ENCODE assay signal across 18 mouse cellular contexts in genomic region chr14:75836579-75836978, GRCm38 (mm10). TPM values are rescaled to one million over a fixed set of nuclear protein-coding genes. Genes with fewer than 3 reads are reported as not detected.
DNase-seq lines count a peak whose midpoint lies in the region; ATAC-seq and TF ChIP-seq lines count a peak whose summit lies in the region.
"Had no signal": no experiment of that assay in that cellular context is flagged by ENCODE, and none has a peak within 500 bp of the region (broad histone marks: within the 10 kb centered on the region; RNA-seq: fewer than 3 reads in every experiment).

No protein-coding gene starts in this region.

- no peak for DNase-seq in heart, postnatal 14 days
- DNase-seq in lung, embryonic 14.5 days = no peak
- no peak for DNase-seq in lung, postnatal 25 days (ENCODE audit: low spot score)
- no peak for DNase-seq in gastrocnemius, postnatal 14 days
- DNase-seq: adrenal gland, postnatal 25 days; B cell, adult 2 months; cerebellum, postnatal 36 days; left cerebral cortex, postnatal 4 days; thymus, postnatal 14 days had no signal

- H3K27me3 ChIP-seq in heart, embryonic 11.5 days (ENCODE audit: control insufficient read depth, insufficient read depth, low read length) = no peaks in the 10 kb centered on the region
- H3K27me3 ChIP-seq in lung, embryonic 14.5 days (ENCODE audit: insufficient read depth, low read length) = no peaks in the 10 kb centered on the region
- H3K27me3 ChIP-seq in intestine, postnatal 0 days (replicated peaks; ENCODE audit: control insufficient read depth, insufficient read depth, low read length) = no peaks in the 10 kb centered on the region
- no peaks in the 10 kb centered on the region for H3K27me3 ChIP-seq in stomach, embryonic 16.5 days (ENCODE audit: control insufficient read depth, insufficient read depth, low read length)
- H3K27me3 ChIP-seq in midbrain, embryonic 15.5 days (replicated peaks) = no peaks in the 10 kb centered on the region
- H3K27me3 ChIP-seq: embryonic facial prominence, embryonic 12.5 days; forebrain, embryonic 12.5 days; lung, embryonic 15.5 days had no signal

- TF ChIP-seq CTCF in lung, embryonic 14.5 days (IDR thresholded peaks at IDR 0.05; ENCODE audit: low read depth) = no peak
- no peak for TF ChIP-seq CTCF in intestine, postnatal 0 days (IDR thresholded peaks at IDR 0.05; ENCODE audit: low read depth)

- WGBS in heart, embryonic 11.5 days (ENCODE audit: insufficient replicate concordance) = 94% methylated on average over 3 of the region's 3 CpGs
- WGBS in lung, embryonic 14.5 days = 86% methylated on average over 3 of the region's 3 CpGs
- 79% methylated on average over 3 of the region's 3 CpGs for WGBS in intestine, postnatal 0 days
- WGBS in stomach, embryonic 16.5 days = 80% methylated on average over 3 of the region's 3 CpGs
- WGBS in midbrain, embryonic 15.5 days = 97% methylated on average over 3 of the region's 3 CpGs

- intact Hi-C loops in heart, postnatal 14 days (cut with DNase I) = no loop called here
- intact Hi-C loops in gastrocnemius, postnatal 14 days (cut with DNase I; ENCODE audit: low total_unique reads) = no loop called here

- ATAC-seq in heart, embryonic 11.5 days (replicated peaks; ENCODE audit: insufficient number of reproducible peaks, low FRiP score, low TSS enrichment) = no peak
- no peak for ATAC-seq in lung, embryonic 14.5 days (ENCODE audit: insufficient read depth)
- no peak for ATAC-seq in intestine, postnatal 0 days
- no peak for ATAC-seq in stomach, embryonic 16.5 days (ENCODE audit: insufficient read depth, low FRiP score)
- no peak for ATAC-seq in midbrain, embryonic 15.5 days (replicated peaks)
- ATAC-seq: hindbrain, postnatal 0 days had no signal

- no peaks in the 10 kb centered on the region for H3K9me3 ChIP-seq in heart, embryonic 11.5 days (replicated peaks; ENCODE audit: control insufficient read depth, low read length)
- no peaks in the 10 kb centered on the region for H3K9me3 ChIP-seq in lung, embryonic 14.5 days (ENCODE audit: low read depth, low read length)
- H3K9me3 ChIP-seq in intestine, postnatal 0 days (ENCODE audit: control insufficient read depth) = no peaks in the 10 kb centered on the region
- H3K9me3 ChIP-seq in stomach, embryonic 16.5 days (replicated peaks; ENCODE audit: control insufficient read depth, low read length) = no peaks in the 10 kb centered on the region
- H3K9me3 ChIP-seq in midbrain, embryonic 15.5 days = no peaks in the 10 kb centered on the region
- H3K9me3 ChIP-seq: embryonic facial prominence, embryonic 12.5 days; forebrain, embryonic 12.5 days; lung, embryonic 15.5 days had no signal

- peak overlapping the region; percentile 91 for H3K27ac ChIP-seq in heart, embryonic 11.5 days (ENCODE audit: low read depth, low read length)
- H3K27ac ChIP-seq in lung, embryonic 14.5 days (ENCODE audit: low read depth) = 0 out of 2 replicates have a peak overlapping the region, but pooled peaks have one; percentile 4
- H3K27ac ChIP-seq in intestine, postnatal 0 days (ENCODE audit: low read depth, low read length) = peak overlapping the region; percentile 71; the same call in 1 of the 2 replicates
- peak overlapping the region; percentile 48; the same call in 1 of the 2 replicates for H3K27ac ChIP-seq in stomach, embryonic 16.5 days (ENCODE audit: low read length)
- no peak overlapping the region for H3K27ac ChIP-seq in midbrain, embryonic 15.5 days
- H3K27ac ChIP-seq: embryonic facial prominence, embryonic 12.5 days; forebrain, embryonic 12.5 days; hindbrain, postnatal 0 days; kidney, postnatal 0 days had no signal

- H3K4me3 ChIP-seq in heart, embryonic 11.5 days (ENCODE audit: low read depth, low read length) = no peak overlapping the region
- H3K4me3 ChIP-seq in lung, embryonic 14.5 days (ENCODE audit: low read depth, low read length) = no peak overlapping the region
- H3K4me3 ChIP-seq in intestine, postnatal 0 days (ENCODE audit: low read depth, low read length) = no peak overlapping the region
- no peak overlapping the region for H3K4me3 ChIP-seq in stomach, embryonic 16.5 days (replicated peaks; ENCODE audit: low read length)
- H3K4me3 ChIP-seq in midbrain, embryonic 15.5 days = no peak overlapping the region
- H3K4me3 ChIP-seq: embryonic facial prominence, embryonic 12.5 days; forebrain, embryonic 12.5 days; lung, embryonic 15.5 days had no signal

- no peaks in the 10 kb centered on the region for H3K36me3 ChIP-seq in heart, embryonic 11.5 days (ENCODE audit: control insufficient read depth, insufficient read depth, low read length)
- no peaks in the 10 kb centered on the region for H3K36me3 ChIP-seq in lung, embryonic 14.5 days (ENCODE audit: insufficient read depth)
- H3K36me3 ChIP-seq in intestine, postnatal 0 days (ENCODE audit: control insufficient read depth, insufficient read depth) = no peaks in the 10 kb centered on the region
- no peaks in the 10 kb centered on the region for H3K36me3 ChIP-seq in stomach, embryonic 16.5 days (ENCODE audit: control insufficient read depth, insufficient read depth, low read length)
- no peaks in the 10 kb centered on the region for H3K36me3 ChIP-seq in midbrain, embryonic 15.5 days (replicated peaks)
- H3K36me3 ChIP-seq: embryonic facial prominence, embryonic 12.5 days; forebrain, embryonic 12.5 days; lung, embryonic 15.5 days had no signal

- H3K9ac ChIP-seq in heart, embryonic 11.5 days (ENCODE audit: low read depth, low read length) = no peak overlapping the region
- no peak overlapping the region for H3K9ac ChIP-seq in lung, embryonic 14.5 days
- no peak overlapping the region for H3K9ac ChIP-seq in intestine, postnatal 0 days (ENCODE audit: low read depth, low read length)
- no peak overlapping the region for H3K9ac ChIP-seq in stomach, embryonic 16.5 days (ENCODE audit: low read length)
- no peak overlapping the region for H3K9ac ChIP-seq in midbrain, embryonic 15.5 days
- H3K9ac ChIP-seq: embryonic facial prominence, embryonic 12.5 days; forebrain, embryonic 12.5 days; lung, embryonic 15.5 days had no signal

- no peak overlapping the region for H3K4me2 ChIP-seq in heart, embryonic 11.5 days
- H3K4me2 ChIP-seq in lung, embryonic 14.5 days = no peak overlapping the region
- no peak overlapping the region for H3K4me2 ChIP-seq in intestine, postnatal 0 days (replicated peaks; ENCODE audit: low read depth)
- no peak overlapping the region for H3K4me2 ChIP-seq in stomach, embryonic 16.5 days (ENCODE audit: low read depth, low read length)
- H3K4me2 ChIP-seq in midbrain, embryonic 15.5 days = no peak overlapping the region
- H3K4me2 ChIP-seq: embryonic facial prominence, embryonic 12.5 days; forebrain, embryonic 12.5 days; lung, embryonic 15.5 days had no signal

- peaks cover 30% of the 10 kb centered on the region for H3K4me1 ChIP-seq in heart, embryonic 11.5 days (ENCODE audit: control insufficient read depth, insufficient read depth, low read length)
- peaks cover 19% of the 10 kb centered on the region; the same call in 1 of the 2 replicates for H3K4me1 ChIP-seq in lung, embryonic 14.5 days (ENCODE audit: insufficient read depth)
- peaks cover 5% of the 10 kb centered on the region; the same call in 1 of the 2 replicates for H3K4me1 ChIP-seq in intestine, postnatal 0 days (replicated peaks; ENCODE audit: control insufficient read depth, insufficient read depth, low read length)
- H3K4me1 ChIP-seq in stomach, embryonic 16.5 days (ENCODE audit: control insufficient read depth, insufficient read depth, low read length) = peaks cover 22% of the 10 kb centered on the region; the same call in 1 of the 2 replicates
- H3K4me1 ChIP-seq in midbrain, embryonic 15.5 days = peaks cover 23% of the 10 kb centered on the region

RNA-seq across cellular contexts. Expression of gene Tpt1, which starts 8.3 kb away (rescaled TPM):
- 1,014 and 1,054 TPM in 2 replicates for polyA plus RNA-seq in heart, embryonic 11.5 days (2014; fragmentation: Nextera tagmentation; extraction: Ambion mirVana)
- total RNA-seq in heart, postnatal 14 days (2021) = 1,000 to 10,000 TPM; 2,748 to 2,964 TPM
- 1,140 and 1,218 TPM in 2 replicates for polyA plus RNA-seq in lung, embryonic 14.5 days (2014; fragmentation: Nextera tagmentation; extraction: Ambion mirVana)
- 1,212 and 1,295 TPM in 2 replicates for polyA plus RNA-seq in intestine, postnatal 0 days (2015; fragmentation: Nextera tagmentation; extraction: Ambion mirVana)
- polyA plus RNA-seq in stomach, embryonic 16.5 days (2015; fragmentation: Nextera tagmentation; extraction: Ambion mirVana) = 794 and 1,006 TPM in 2 replicates
- total RNA-seq in gastrocnemius, postnatal 14 days (2021) = 1,000 to 10,000 TPM; 3,074 to 3,192 TPM
- 613 and 619 TPM in 2 replicates for polyA plus RNA-seq in midbrain, embryonic 15.5 days (2015; fragmentation: Nextera tagmentation; extraction: Ambion mirVana)

RNA-seq across cellular contexts. Expression of gene Slc25a30, which starts 49.7 kb away (rescaled TPM):
- 5.8 and 7.2 TPM in 2 replicates for polyA plus RNA-seq in heart, embryonic 11.5 days (2014; fragmentation: Nextera tagmentation; extraction: Ambion mirVana)
- 10 to 100 TPM; 20.8 to 21.1 TPM for total RNA-seq in heart, postnatal 14 days (2021)
- polyA plus RNA-seq in lung, embryonic 14.5 days (2014; fragmentation: Nextera tagmentation; extraction: Ambion mirVana) = 4.1 and 4.7 TPM in 2 replicates
- polyA plus RNA-seq in intestine, postnatal 0 days (2015; fragmentation: Nextera tagmentation; extraction: Ambion mirVana) = 2.5 TPM in 2 replicates
- polyA plus RNA-seq in stomach, embryonic 16.5 days (2015; fragmentation: Nextera tagmentation; extraction: Ambion mirVana) = 2.2 TPM in 2 replicates
- 1 to 10 TPM; 7.8 to 9.6 TPM for total RNA-seq in gastrocnemius, postnatal 14 days (2021)
- polyA plus RNA-seq in midbrain, embryonic 15.5 days (2015; fragmentation: Nextera tagmentation; extraction: Ambion mirVana) = 9.3 and 10.4 TPM in 2 replicates
